Mouse (Mus musculus): ENCODE results near the gene Grid2. TPM values are rescaled to one million over a fixed set of nuclear protein-coding genes. Genes with fewer than 3 reads are reported as not detected.

Grid2 gene
- total and polyA plus RNA-seq, 2 experiments = not detected

DNA sequence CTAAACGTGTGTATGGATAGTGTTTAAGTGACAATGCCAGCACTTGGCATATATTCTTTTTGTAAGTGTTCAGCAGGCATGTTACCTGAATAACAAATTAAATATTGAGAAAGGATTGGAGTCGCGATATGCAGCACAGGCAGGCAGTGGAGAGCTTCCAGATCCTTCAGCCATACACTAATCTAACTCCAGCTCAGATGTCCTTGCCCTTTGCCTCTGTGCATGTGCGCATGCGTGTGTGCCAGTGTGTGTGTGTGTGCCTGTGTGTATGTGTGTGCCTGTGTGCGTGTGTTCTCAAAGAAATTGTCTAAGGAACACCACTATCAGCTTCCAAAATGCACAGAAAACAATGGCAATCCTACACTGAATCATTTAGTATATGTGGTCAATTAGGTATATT is 708.6 kb downstream of the Grid2 start:
- WGBS = 70% methylated on average over 6 of the region's 6 CpGs
- no peaks in the 10 kb centered on the region for H3K36me3 ChIP-seq (ENCODE audit: control insufficient read depth, insufficient read depth, low read length)
- H3K27me3 ChIP-seq (ENCODE audit: control insufficient read depth, insufficient read depth, low read length) = no peaks in the 10 kb centered on the region
- no peak overlapping the region for H3K9ac ChIP-seq (ENCODE audit: low read depth, low read length)
- TF ChIP-seq POLR2A (IDR thresholded peaks at IDR 0.05; ENCODE audit: extremely low read depth, insufficient read depth, low read length) = no peak
- no peak for TF ChIP-seq CTCF (IDR thresholded peaks at IDR 0.05; ENCODE audit: low read depth, low read length)
- H3K4me1 ChIP-seq (ENCODE audit: control insufficient read depth, insufficient read depth, low read length) = no peaks in the 10 kb centered on the region
- no peak overlapping the region for H3K4me3 ChIP-seq (ENCODE audit: insufficient read depth, low read depth, low read length)
- no peak overlapping the region for H3K27ac ChIP-seq (replicated peaks; ENCODE audit: insufficient read depth, low read depth, low read length)
- no peaks in the 10 kb centered on the region for H3K79me2 ChIP-seq (ENCODE audit: control insufficient read depth, insufficient read depth, low read length)
- DNase-seq (ENCODE audit: extremely low read depth, low read depth, low spot score) = no peak

DNA sequence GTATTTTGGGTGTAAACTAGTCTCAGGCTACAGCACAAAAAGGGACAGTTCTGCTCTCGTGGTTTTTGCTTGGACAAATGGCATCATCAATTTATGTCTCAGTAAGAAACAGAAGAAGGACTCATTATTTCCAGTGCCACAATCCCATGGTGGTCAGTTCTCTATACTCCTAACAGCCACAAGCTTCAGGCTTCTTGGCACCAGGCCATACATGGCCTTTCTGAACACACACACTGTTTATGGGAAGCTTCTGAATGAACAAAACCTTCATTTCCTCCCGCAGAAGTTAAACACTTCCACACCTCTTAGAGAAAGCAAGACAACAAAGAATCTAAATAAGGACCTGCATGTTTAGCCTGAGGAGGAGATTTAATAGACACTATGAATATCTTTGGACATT is 709.1 kb downstream of the Grid2 start:
- DNase-seq (ENCODE audit: extremely low read depth, low read depth, low spot score) = no peak
- Histone ChIP-seq H3K4me1 (ENCODE audit: control insufficient read depth, insufficient read depth, low read length) (no peaks in the 10 kb centered on the region), H3K27me3 (ENCODE audit: control insufficient read depth, insufficient read depth, low read length) (no peaks in the 10 kb centered on the region), H3K27ac (replicated peaks; ENCODE audit: insufficient read depth, low read depth, low read length) (no peak overlapping the region), H3K9ac (ENCODE audit: low read depth, low read length) (no peak overlapping the region), H3K79me2 (ENCODE audit: control insufficient read depth, insufficient read depth, low read length) (no peaks in the 10 kb centered on the region), H3K36me3 (ENCODE audit: control insufficient read depth, insufficient read depth, low read length) (no peaks in the 10 kb centered on the region), H3K4me3 (ENCODE audit: insufficient read depth, low read depth, low read length) (no peak overlapping the region)
- TF ChIP-seq CTCF (IDR thresholded peaks at IDR 0.05; ENCODE audit: low read depth, low read length) (no peak), POLR2A (IDR thresholded peaks at IDR 0.05; ENCODE audit: extremely low read depth, insufficient read depth, low read length) (no peak)
- 75% methylated on average over 2 of the region's 2 CpGs for WGBS

DNA sequence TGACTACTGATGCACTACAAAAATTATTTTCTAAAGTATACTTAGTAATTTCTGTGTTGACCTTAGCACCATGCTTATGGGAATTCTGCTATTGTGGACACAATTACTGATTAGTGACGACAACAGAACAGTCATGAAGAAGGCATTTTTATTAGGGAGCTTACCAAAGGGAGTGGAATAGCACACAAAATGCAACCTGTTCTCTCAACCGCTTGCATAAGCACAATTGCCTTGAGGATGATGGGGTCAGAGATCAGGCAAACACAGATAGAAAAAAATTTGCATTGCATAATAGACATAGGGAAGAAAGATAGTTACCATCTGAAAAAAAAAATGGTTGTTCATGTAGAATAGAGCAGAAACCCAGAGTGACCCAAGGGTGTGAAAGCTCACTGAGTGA is 790.4 kb downstream of the Grid2 start:
- DNase-seq (ENCODE audit: extremely low read depth, low read depth, low spot score) = no peak
- TF ChIP-seq POLR2A (IDR thresholded peaks at IDR 0.05; ENCODE audit: extremely low read depth, insufficient read depth, low read length) = no peak
- no peak for TF ChIP-seq CTCF (IDR thresholded peaks at IDR 0.05; ENCODE audit: low read depth, low read length)
- Histone ChIP-seq H3K79me2 (ENCODE audit: control insufficient read depth, insufficient read depth, low read length) (no peaks in the 10 kb centered on the region), H3K9ac (ENCODE audit: low read depth, low read length) (no peak overlapping the region), H3K4me3 (ENCODE audit: insufficient read depth, low read depth, low read length) (no peak overlapping the region), H3K27ac (replicated peaks; ENCODE audit: insufficient read depth, low read depth, low read length) (no peak overlapping the region), H3K4me1 (ENCODE audit: control insufficient read depth, insufficient read depth, low read length) (no peaks in the 10 kb centered on the region), H3K27me3 (ENCODE audit: control insufficient read depth, insufficient read depth, low read length) (no peaks in the 10 kb centered on the region), H3K36me3 (ENCODE audit: control insufficient read depth, insufficient read depth, low read length) (no peaks in the 10 kb centered on the region)
- WGBS = 69% methylated on average over 2 of the region's 2 CpGs

DNA sequence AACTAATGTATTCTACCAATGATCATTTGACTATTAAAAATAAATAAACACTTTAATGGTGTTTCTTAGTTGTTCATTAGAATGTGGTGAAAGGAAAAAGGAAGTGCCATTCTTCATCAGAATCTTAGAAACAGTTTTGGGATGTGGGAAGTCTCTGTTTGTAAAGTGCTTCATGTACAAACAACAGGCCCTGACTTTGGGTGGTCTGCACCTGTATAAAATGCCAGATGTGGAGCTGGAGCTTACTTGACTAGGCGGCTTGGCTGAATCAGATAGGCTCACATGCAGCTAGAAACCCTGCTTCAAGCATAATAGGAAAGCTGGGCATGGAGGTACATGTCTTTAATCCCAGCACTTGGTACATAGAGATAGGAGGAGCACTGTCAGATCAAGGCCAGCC is 791.1 kb downstream of the Grid2 start:
- H3K27me3 ChIP-seq (ENCODE audit: control insufficient read depth, insufficient read depth, low read length) = no peaks in the 10 kb centered on the region

DNA sequence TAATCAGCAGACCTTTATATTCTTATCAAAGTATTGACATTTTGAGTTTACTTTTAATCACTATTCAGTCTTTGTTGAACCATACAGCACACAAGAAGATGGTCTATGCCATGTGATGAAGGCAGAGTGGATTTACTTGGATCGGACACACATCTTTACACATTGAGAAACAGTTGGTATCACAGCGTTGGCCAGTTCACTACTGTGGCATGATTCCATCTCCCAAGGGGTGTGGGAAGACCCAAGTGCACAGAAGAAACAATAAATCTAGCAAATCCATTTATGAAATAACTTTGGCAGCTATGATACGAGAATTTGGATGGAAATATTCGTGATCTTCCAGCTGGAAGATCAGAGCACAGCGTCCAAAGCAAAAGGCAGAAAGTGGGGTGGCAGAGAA is 792.3 kb downstream of the Grid2 start:
- Histone ChIP-seq H3K27me3 (ENCODE audit: control insufficient read depth, insufficient read depth, low read length) (no peaks in the 10 kb centered on the region), H3K4me1 (ENCODE audit: control insufficient read depth, insufficient read depth, low read length) (no peaks in the 10 kb centered on the region), H3K79me2 (ENCODE audit: control insufficient read depth, insufficient read depth, low read length) (no peaks in the 10 kb centered on the region), H3K4me3 (ENCODE audit: insufficient read depth, low read depth, low read length) (no peak overlapping the region), H3K9ac (ENCODE audit: low read depth, low read length) (no peak overlapping the region), H3K36me3 (ENCODE audit: control insufficient read depth, insufficient read depth, low read length) (no peaks in the 10 kb centered on the region), H3K27ac (replicated peaks; ENCODE audit: insufficient read depth, low read depth, low read length) (no peak overlapping the region)
- 83% methylated on average over 5 of the region's 5 CpGs for WGBS
- no peak for TF ChIP-seq POLR2A (IDR thresholded peaks at IDR 0.05; ENCODE audit: extremely low read depth, insufficient read depth, low read length)
- no peak for TF ChIP-seq CTCF (IDR thresholded peaks at IDR 0.05; ENCODE audit: low read depth, low read length)
- DNase-seq (ENCODE audit: extremely low read depth, low read depth, low spot score) = no peak

More for the DNA sequence above, 791.1 kb downstream of the Grid2 start:
- Histone ChIP-seq H3K4me3 (ENCODE audit: insufficient read depth, low read depth, low read length) (no peak overlapping the region), H3K27ac (replicated peaks; ENCODE audit: insufficient read depth, low read depth, low read length) (no peak overlapping the region), H3K79me2 (ENCODE audit: control insufficient read depth, insufficient read depth, low read length) (no peaks in the 10 kb centered on the region), H3K4me1 (ENCODE audit: control insufficient read depth, insufficient read depth, low read length) (no peaks in the 10 kb centered on the region), H3K36me3 (ENCODE audit: control insufficient read depth, insufficient read depth, low read length) (no peaks in the 10 kb centered on the region), H3K9ac (ENCODE audit: low read depth, low read length) (no peak overlapping the region)
- TF ChIP-seq CTCF (IDR thresholded peaks at IDR 0.05; ENCODE audit: low read depth, low read length) (no peak), POLR2A (IDR thresholded peaks at IDR 0.05; ENCODE audit: extremely low read depth, insufficient read depth, low read length) (no peak)
- DNase-seq (ENCODE audit: extremely low read depth, low read depth, low spot score) = no peak
- 70% methylated on average over 1 of the region's 1 CpGs for WGBS

DNA sequence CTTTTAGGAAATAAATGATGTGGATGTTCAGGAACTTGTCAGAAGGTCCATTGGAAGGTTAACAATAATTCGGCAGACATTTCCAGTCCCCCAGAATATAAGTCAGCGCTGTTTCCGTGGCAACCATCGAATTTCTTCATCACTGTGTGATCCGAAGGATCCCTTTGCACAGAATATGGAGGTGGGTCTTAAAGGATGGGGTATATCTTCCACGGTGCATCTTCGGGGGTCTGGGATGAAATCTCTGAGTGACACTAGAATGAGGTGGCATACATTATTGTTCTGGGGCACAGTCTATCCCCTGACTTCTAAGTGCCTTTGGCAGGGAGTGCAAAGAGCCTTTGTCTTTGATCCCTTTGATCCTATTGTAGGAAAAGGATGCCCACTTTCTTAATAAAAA is 808.2 kb downstream of the Grid2 start:
- H3K9ac ChIP-seq (ENCODE audit: low read depth, low read length) = no peak overlapping the region
- 77% methylated on average over 7 of the region's 7 CpGs for WGBS
- no peak for DNase-seq (ENCODE audit: extremely low read depth, low read depth, low spot score)
- no peaks in the 10 kb centered on the region for H3K79me2 ChIP-seq (ENCODE audit: control insufficient read depth, insufficient read depth, low read length)
- H3K27ac ChIP-seq (replicated peaks; ENCODE audit: insufficient read depth, low read depth, low read length) = no peak overlapping the region
- no peak overlapping the region for H3K4me3 ChIP-seq (ENCODE audit: insufficient read depth, low read depth, low read length)
- no peaks in the 10 kb centered on the region for H3K27me3 ChIP-seq (ENCODE audit: control insufficient read depth, insufficient read depth, low read length)
- TF ChIP-seq CTCF (IDR thresholded peaks at IDR 0.05; ENCODE audit: low read depth, low read length) = no peak
- no peak for TF ChIP-seq POLR2A (IDR thresholded peaks at IDR 0.05; ENCODE audit: extremely low read depth, insufficient read depth, low read length)
- H3K36me3 ChIP-seq (ENCODE audit: control insufficient read depth, insufficient read depth, low read length) = no peaks in the 10 kb centered on the region
- H3K4me1 ChIP-seq (ENCODE audit: control insufficient read depth, insufficient read depth, low read length) = no peaks in the 10 kb centered on the region
